Mouse (Mus musculus): ENCODE data around the gene Lima1. TPM values are rescaled to one million over a fixed set of nuclear protein-coding genes. Genes with fewer than 3 reads are reported as not detected.

Lima1 gene
- polyA plus RNA-seq, 1 experiment: 0.01 TPM

DNA sequence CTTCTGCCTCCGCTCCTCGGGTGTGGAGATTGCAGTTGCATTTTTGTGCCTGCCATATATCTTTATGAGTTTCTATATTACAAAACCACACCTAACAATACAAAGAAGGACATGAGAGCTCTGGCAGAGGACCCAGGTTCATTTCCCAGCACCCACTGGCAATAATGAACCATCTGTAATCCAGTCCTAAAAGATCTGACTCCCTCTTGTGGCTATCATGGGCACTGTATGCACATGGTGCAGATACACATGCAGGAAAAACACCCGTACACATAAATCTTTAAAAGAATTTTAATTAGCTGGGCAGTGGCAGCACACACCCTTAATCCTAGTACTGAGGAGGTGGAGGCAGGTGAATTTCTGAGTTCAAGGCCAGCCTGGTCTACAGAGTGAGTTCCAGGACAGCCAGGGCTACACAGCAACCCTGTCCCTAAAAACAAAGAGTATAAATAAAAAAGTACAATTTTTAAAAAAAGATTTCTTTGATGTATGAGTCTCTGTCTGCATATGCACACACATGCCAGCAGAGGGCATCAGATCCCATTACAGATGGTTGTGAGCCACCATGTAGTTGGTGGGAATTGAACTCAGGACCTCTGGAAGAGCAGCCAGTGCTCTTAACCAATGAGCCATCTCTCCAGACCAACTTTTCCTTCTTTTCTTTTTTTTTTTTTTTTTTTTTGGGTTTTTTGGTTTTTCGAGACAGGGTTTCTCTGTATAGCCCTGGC, 146.0 kb downstream of the Lima1 start:
- Histone ChIP-seq H3K36me3 (ENCODE audit: control insufficient read depth) (peaks cover 21% of the 10 kb centered on the region), H3K27me3 (ENCODE audit: control insufficient read depth) (peaks cover 2% of the 10 kb centered on the region), H3K4me1 (ENCODE audit: control insufficient read depth) (peaks cover 26% of the 10 kb centered on the region), H3K9me3 (ENCODE audit: control insufficient read depth, low read length) (peaks cover 4% of the 10 kb centered on the region), H3K4me3 (replicated peaks) (no peak overlapping the region)
- TF ChIP-seq TAL1 (IDR thresholded peaks at IDR 0.05; ENCODE audit: low read length) (no peak), GATA1 (IDR thresholded peaks at IDR 0.05; ENCODE audit: low read length) (no peak)

Other genes starting within 250 kb of the Lima1 start
- 2.5 and 4.0 TPM in 2 replicates for gene Racgap1, start 223.8 kb downstream of the Lima1 start, polyA plus RNA-seq (2012)
- not detected in 2 replicates for gene Asic1, start 205.1 kb downstream of the Lima1 start, polyA plus RNA-seq (2012)
- 1.9 and 2.0 TPM in 2 replicates for gene Smarcd1, start 173.3 kb downstream of the Lima1 start, polyA plus RNA-seq (2012)
- gene Gm17349, start 170.0 kb downstream of the Lima1 start, polyA plus RNA-seq (2012): 0.25 TPM in 1 of 2 replicates, not detected in the other
- gene Gpd1, start 157.9 kb downstream of the Lima1 start, polyA plus RNA-seq (2012): 0.07 and 0.15 TPM in 2 replicates
- 5.7 and 7.1 TPM in 2 replicates for gene Cox14, start 149.8 kb downstream of the Lima1 start, polyA plus RNA-seq (2012)
- gene Cers5, start 102.6 kb downstream of the Lima1 start, polyA plus RNA-seq (2012): 0.04 TPM in 1 of 2 replicates, not detected in the other
- not detected in 2 replicates for gene Fam186a, start 91.6 kb upstream of the Lima1 start, polyA plus RNA-seq (2012)
- gene Larp4, start 94.6 kb upstream of the Lima1 start, polyA plus RNA-seq (2012): 0.04 and 0.12 TPM in 2 replicates
- 0.03 and 0.04 TPM in 2 replicates for gene Dip2b, start 163.2 kb upstream of the Lima1 start, polyA plus RNA-seq (2012)

All from erythroblast, embryonic 14.5 days (primary cell).